Mouse (Mus musculus): ENCODE measurements around the gene Traf3ip3. TPM values are rescaled to one million over a fixed set of nuclear protein-coding genes. Genes with fewer than 3 reads are reported as not detected.

The Traf3ip3 gene
- polyA plus RNA-seq, 1 experiment from 2014 or later: 3.2 TPM

GRCm38 (mm10) chr1:193227537-193227936, 26.0 kb upstream of the Traf3ip3 start:
- TF ChIP-seq CTCF (IDR thresholded peaks at IDR 0.05; ENCODE audit: low read depth): no peak
- no peak overlapping the region for H3K4me3 ChIP-seq (ENCODE audit: low read depth, low read length)
- ATAC-seq: no peak
- H3K9ac ChIP-seq (ENCODE audit: low read depth, low read length): no peak overlapping the region
- H3K27ac ChIP-seq (ENCODE audit: low read depth, low read length): no peak overlapping the region
- no peaks in the 10 kb centered on the region for H3K36me3 ChIP-seq (ENCODE audit: control insufficient read depth, insufficient read depth)
- no peaks in the 10 kb centered on the region for H3K9me3 ChIP-seq (ENCODE audit: control insufficient read depth)
- no peaks in the 10 kb centered on the region for H3K27me3 ChIP-seq (replicated peaks; ENCODE audit: control insufficient read depth, insufficient read depth, low read length)
- 0 out of 2 replicates have a peak, but pooled peaks cover 5% of the 10 kb centered on the region for H3K4me1 ChIP-seq (replicated peaks; ENCODE audit: control insufficient read depth, insufficient read depth, low read length)
- no peak overlapping the region for H3K4me2 ChIP-seq (replicated peaks; ENCODE audit: low read depth)
- 84% methylated on average over 4 of the region's 4 CpGs for WGBS

- Histone ChIP-seq H3K9me3 (ENCODE audit: control insufficient read depth) (no peaks in the 10 kb centered on the region), H3K4me1 (replicated peaks; ENCODE audit: control insufficient read depth, insufficient read depth, low read length) (0 out of 2 replicates have a peak, but pooled peaks cover 5% of the 10 kb centered on the region), H3K36me3 (ENCODE audit: control insufficient read depth, insufficient read depth) (no peaks in the 10 kb centered on the region), H3K9ac (ENCODE audit: low read depth, low read length) (no peak overlapping the region), H3K4me3 (ENCODE audit: low read depth, low read length) (no peak overlapping the region), H3K27me3 (replicated peaks; ENCODE audit: control insufficient read depth, insufficient read depth, low read length) (no peaks in the 10 kb centered on the region), H3K4me2 (replicated peaks; ENCODE audit: low read depth) (no peak overlapping the region), H3K27ac (ENCODE audit: low read depth, low read length) (no peak overlapping the region)
- whole genome bisulfite sequencing: 29% methylated on average over 7 of the region's 7 CpGs
- peak; percentile 64 for ATAC-seq
- TF ChIP-seq CTCF (IDR thresholded peaks at IDR 0.05; ENCODE audit: low read depth): no peak
Observed at GRCm38 (mm10) chr1:193226724-193227522, 25.4 kb upstream of the Traf3ip3 start.

GRCm38 (mm10) chr1:193226114-193226513, 24.6 kb upstream of the Traf3ip3 start:
- no peak for ATAC-seq
- H3K4me2 ChIP-seq (replicated peaks; ENCODE audit: low read depth): no peak overlapping the region
- no peak overlapping the region for H3K27ac ChIP-seq (ENCODE audit: low read depth, low read length)
- H3K9me3 ChIP-seq (ENCODE audit: control insufficient read depth): no peaks in the 10 kb centered on the region
- H3K4me3 ChIP-seq (ENCODE audit: low read depth, low read length): no peak overlapping the region
- no peaks in the 10 kb centered on the region for H3K36me3 ChIP-seq (ENCODE audit: control insufficient read depth, insufficient read depth)
- no peak overlapping the region for H3K9ac ChIP-seq (ENCODE audit: low read depth, low read length)
- no peak for TF ChIP-seq CTCF (IDR thresholded peaks at IDR 0.05; ENCODE audit: low read depth)
- H3K4me1 ChIP-seq (replicated peaks; ENCODE audit: control insufficient read depth, insufficient read depth, low read length): 0 out of 2 replicates have a peak, but pooled peaks cover 5% of the 10 kb centered on the region
- no peaks in the 10 kb centered on the region for H3K27me3 ChIP-seq (replicated peaks; ENCODE audit: control insufficient read depth, insufficient read depth, low read length)
- WGBS: 87% methylated on average over 4 of the region's 4 CpGs

GRCm38 (mm10) chr1:193225531-193225930, 24.0 kb upstream of the Traf3ip3 start:
- H3K4me3 ChIP-seq (ENCODE audit: low read depth, low read length): no peak overlapping the region
- WGBS: 52% methylated on average over 3 of the region's 3 CpGs
- H3K4me2 ChIP-seq (replicated peaks; ENCODE audit: low read depth): no peak overlapping the region
- no peak overlapping the region for H3K9ac ChIP-seq (ENCODE audit: low read depth, low read length)
- H3K4me1 ChIP-seq (replicated peaks; ENCODE audit: control insufficient read depth, insufficient read depth, low read length): 0 out of 2 replicates have a peak, but pooled peaks cover 5% of the 10 kb centered on the region
- H3K27me3 ChIP-seq (replicated peaks; ENCODE audit: control insufficient read depth, insufficient read depth, low read length): no peaks in the 10 kb centered on the region
- no peak for ATAC-seq
- no peaks in the 10 kb centered on the region for H3K9me3 ChIP-seq (ENCODE audit: control insufficient read depth)
- TF ChIP-seq CTCF (IDR thresholded peaks at IDR 0.05; ENCODE audit: low read depth): no peak
- H3K27ac ChIP-seq (ENCODE audit: low read depth, low read length): no peak overlapping the region
- no peaks in the 10 kb centered on the region for H3K36me3 ChIP-seq (ENCODE audit: control insufficient read depth, insufficient read depth)

- Histone ChIP-seq H3K4me2 (replicated peaks; ENCODE audit: low read depth) (no peak overlapping the region), H3K27ac (ENCODE audit: low read depth, low read length) (no peak overlapping the region), H3K27me3 (replicated peaks; ENCODE audit: control insufficient read depth, insufficient read depth, low read length) (no peaks in the 10 kb centered on the region), H3K4me1 (replicated peaks; ENCODE audit: control insufficient read depth, insufficient read depth, low read length) (no peaks in the 10 kb centered on the region), H3K36me3 (ENCODE audit: control insufficient read depth, insufficient read depth) (no peaks in the 10 kb centered on the region), H3K4me3 (ENCODE audit: low read depth, low read length) (no peak overlapping the region), H3K9ac (ENCODE audit: low read depth, low read length) (no peak overlapping the region), H3K9me3 (ENCODE audit: control insufficient read depth) (no peaks in the 10 kb centered on the region)
- TF ChIP-seq CTCF (IDR thresholded peaks at IDR 0.05; ENCODE audit: low read depth): no peak
- no peak for ATAC-seq
- WGBS: 74% methylated on average over 5 of the region's 5 CpGs
Observed at GRCm38 (mm10) chr1:193220408-193220807, 18.9 kb upstream of the Traf3ip3 start.

GRCm38 (mm10) chr1:193216000-193216399, 14.5 kb upstream of the Traf3ip3 start:
- TF ChIP-seq CTCF (IDR thresholded peaks at IDR 0.05; ENCODE audit: low read depth): no peak
- Histone ChIP-seq H3K9ac (ENCODE audit: low read depth, low read length) (no peak overlapping the region), H3K36me3 (ENCODE audit: control insufficient read depth, insufficient read depth) (no peaks in the 10 kb centered on the region), H3K4me2 (replicated peaks; ENCODE audit: low read depth) (no peak overlapping the region), H3K9me3 (ENCODE audit: control insufficient read depth) (no peaks in the 10 kb centered on the region), H3K4me1 (replicated peaks; ENCODE audit: control insufficient read depth, insufficient read depth, low read length) (no peaks in the 10 kb centered on the region), H3K27me3 (replicated peaks; ENCODE audit: control insufficient read depth, insufficient read depth, low read length) (no peaks in the 10 kb centered on the region), H3K27ac (ENCODE audit: low read depth, low read length) (no peak overlapping the region), H3K4me3 (ENCODE audit: low read depth, low read length) (no peak overlapping the region)
- 57% methylated on average over 3 of the region's 3 CpGs for WGBS
- ATAC-seq: no peak

Data from intestine, postnatal 0 days (tissue).